Mouse (Mus musculus): ENCODE measurements around the gene Srsf3.

- no peak for TF ChIP-seq POLR2A (IDR thresholded peaks at IDR 0.05; ENCODE audit: low read depth, low read length)
- TF ChIP-seq CTCF (conservative IDR thresholded peaks at IDR 0.05; ENCODE audit: insufficient read depth, insufficient read length, low read depth, low read length) = no peak
Observed at GRCm38 (mm10) chr17:29063988-29064285, 31.5 kb downstream of the Srsf3 start.
